Mouse (Mus musculus): ENCODE measurements around the gene Slco2a1.

The Slco2a1 gene

GRCm38 (mm10) chr9:103117495-103117894, 129.0 kb downstream of the Slco2a1 start:
- no peak for DNase-seq (ENCODE audit: low spot score in 2 of 2)

GRCm38 (mm10) chr9:103117951-103118350, 129.4 kb downstream of the Slco2a1 start:
- no peak for DNase-seq (ENCODE audit: low spot score in 2 of 2)

- DNase-seq (ENCODE audit: low spot score in 2 of 2) = no peak
These were observed 130.3 kb downstream of the Slco2a1 start for GRCm38 (mm10) chr9:103118651-103119275.

DNA sequence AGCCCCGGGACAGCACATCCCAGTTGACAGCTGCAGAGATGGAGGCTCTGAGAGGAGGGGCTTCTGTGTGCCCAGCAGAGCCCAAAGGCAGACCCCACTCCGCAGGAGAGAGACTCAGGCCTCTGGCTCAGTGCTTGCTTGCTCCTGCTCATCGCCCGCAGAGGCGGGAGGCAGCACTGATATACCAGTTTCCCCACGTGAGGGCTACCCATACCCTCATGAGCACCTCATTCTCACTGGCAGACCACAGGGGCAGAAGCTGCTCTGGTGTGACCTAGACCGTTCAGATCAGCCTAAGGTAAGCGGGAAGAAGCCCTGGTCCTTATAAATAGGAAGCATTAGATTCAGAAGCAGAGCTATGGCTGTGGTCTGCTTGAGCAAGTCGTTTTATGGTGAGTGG, 131.3 kb downstream of the Slco2a1 start:
- DNase-seq (ENCODE audit: low spot score in 2 of 2) = no peak

DNA sequence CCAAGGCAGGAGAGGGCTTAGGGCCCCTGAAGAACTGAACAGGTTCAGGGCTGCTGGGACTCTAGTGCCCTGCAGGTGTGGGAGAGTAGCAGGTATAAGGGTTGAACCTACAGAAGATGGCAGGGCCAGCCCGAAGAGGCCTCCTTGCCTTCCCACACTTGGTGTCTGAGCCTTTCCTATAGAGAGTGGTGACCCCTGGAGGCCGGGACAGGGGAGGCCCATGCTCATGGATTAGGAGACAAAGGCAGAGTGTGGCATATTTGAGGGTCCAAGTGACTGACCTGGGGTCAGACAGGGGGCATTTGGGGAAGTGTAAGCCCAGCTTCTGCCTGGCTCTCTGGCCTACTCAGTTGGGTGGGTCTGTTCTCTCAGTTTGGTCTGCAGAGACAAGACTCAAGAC, 131.7 kb downstream of the Slco2a1 start:
- no peak for DNase-seq (ENCODE audit: low spot score in 2 of 2)

DNA sequence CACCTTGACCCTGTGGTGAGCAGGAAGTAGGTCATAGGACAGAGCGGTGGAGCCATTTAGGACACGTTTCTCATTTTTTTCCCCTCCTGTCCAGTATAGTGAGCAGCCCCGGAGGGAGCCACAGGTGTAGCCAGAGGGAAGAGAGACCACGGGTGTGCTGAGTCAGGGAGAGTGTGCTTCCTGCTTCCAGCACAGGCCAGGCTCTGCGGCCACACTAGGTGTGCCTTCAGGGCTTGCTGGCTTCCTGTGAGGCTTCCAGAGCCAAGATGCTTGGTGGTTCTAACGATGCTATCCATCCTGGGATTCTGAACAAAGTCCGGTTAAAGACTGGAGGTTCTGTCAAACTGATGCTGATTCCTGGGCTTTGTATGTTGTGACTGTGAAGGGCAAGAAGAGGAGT, 133.0 kb downstream of the Slco2a1 start:
- no peak for DNase-seq (ENCODE audit: low spot score in 2 of 2)

DNA sequence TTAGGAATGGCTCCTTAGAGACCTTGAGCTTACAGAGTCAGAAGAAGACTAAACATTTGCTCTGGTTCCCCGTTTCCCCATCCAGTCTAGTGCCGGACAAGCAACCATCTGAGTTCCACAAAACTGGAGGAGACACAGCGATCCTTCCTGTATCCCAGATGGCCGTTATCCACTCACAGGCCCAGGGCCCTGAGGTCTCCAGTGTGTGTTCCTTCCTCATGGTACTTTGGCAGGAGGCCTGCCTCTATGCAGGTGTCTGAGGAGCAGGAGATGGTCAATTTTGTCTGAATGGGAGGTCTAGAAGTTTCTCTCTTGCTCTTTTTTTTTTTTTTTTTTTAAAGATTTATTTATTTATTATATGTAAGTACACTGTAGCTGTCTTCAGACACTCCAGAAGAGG, 136.2 kb downstream of the Slco2a1 start:
- no peak for DNase-seq (ENCODE audit: low spot score in 2 of 2)

DNA sequence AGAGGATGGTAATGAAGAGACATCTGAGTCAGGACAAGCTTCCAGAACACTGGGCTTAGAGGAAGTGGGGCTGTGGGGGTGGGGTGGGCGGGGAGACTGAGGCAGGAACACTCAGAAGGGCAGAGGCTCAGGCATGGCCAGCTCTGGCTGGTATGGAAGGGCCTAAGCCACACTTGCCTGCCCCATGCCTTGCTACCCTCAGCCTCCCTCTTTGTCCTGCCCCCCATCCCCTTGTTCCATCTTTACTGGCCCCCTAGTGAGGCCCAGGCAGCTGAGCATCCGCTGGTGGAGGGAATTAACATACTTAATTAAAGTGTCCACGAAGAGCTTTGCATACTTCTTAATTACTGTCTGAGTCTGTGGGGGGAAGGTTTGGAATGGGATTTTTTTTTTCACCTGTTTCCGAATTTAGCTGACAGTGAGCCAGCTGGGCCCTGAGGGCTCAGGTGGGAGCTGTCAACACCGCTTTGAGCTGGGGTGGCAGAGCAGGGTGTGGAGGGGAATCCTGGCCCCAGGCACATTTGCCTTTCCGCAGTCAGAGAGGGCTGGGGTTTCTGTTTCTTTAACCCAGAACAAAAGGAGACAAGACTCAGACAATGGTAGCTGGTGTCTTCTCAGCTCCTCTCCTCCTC, 145.1 kb downstream of the Slco2a1 start:
- no peak for DNase-seq (ENCODE audit: low spot score in 2 of 2)

DNA sequence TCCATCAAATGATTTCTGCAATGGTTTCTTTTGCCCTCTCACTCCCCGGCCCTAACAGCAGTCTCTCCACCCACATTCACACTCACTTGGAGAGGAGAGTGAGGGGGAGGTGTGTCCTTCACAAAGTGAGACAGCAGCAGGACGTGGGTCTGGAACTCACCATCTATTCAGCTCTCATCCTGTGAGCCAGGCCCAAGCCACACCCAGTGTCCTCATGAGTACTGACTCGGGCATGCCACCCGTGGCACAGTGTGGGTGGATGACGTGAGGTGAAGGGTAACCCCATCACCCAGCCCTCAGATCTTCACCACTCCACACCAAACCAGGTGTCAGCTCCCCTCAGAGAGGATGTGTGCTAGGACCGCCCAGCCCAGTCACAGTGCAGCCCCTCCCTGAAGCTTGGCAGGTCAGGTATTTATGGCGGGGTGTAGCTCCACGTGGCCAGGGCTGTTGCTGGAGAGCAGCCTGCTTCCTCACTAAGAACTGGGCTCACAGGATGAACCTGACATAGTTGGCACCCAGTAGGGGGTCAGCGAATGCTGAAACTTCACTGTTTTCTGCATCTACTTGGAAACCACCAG, 146.0 kb downstream of the Slco2a1 start:
- peak in 1 of 2 experiments; percentile 6 for DNase-seq (ENCODE audit: low spot score in 2 of 2)

DNA sequence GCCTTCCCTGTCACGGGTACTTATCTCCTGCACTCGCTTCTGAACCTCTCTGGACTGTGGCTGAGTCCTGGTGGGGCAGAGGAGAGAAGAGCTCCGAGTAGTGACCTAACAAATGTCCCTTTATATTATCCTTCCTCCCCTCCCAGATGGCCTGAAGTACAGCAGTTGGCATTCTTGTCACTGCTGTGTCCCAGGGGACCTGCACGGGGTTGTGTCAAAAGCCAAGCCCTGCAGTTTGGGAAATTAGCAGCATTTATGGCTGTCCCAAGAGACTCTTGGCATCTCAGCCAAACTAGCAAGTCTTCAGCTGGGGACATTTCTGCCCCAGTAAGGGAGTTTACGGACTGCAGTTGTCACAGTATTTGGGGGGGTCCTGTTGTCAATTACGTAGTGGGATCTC, 151.0 kb downstream of the Slco2a1 start:
- DNase-seq (ENCODE audit: low spot score in 2 of 2) = peak in 1 of 2 experiments; percentile 22

- no peak for DNase-seq (ENCODE audit: low spot score in 2 of 2)
These were observed 151.9 kb downstream of the Slco2a1 start for GRCm38 (mm10) chr9:103140384-103140783.

- no peak for DNase-seq (ENCODE audit: low spot score in 2 of 2)
These were observed 152.8 kb downstream of the Slco2a1 start for GRCm38 (mm10) chr9:103141266-103141665.

DNA sequence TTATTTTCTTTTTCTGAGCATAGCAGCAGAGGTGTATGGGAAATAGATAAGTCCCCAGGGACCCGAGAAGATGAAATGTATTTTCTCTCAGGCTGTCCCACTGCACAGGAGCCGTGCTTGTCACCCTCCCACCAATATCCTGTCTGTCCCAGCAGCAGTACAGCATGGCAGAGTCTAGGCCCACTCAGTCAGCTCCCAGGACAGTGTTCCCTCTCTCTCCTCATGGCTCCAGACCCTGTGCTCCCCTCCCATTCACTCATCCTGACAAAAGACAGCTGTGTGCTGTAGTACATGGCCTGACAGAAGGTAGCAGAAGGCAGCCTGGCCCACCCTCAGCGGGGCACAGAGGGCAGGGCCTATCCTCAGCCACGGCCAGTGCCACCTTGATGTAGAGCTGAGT, 155.4 kb downstream of the Slco2a1 start:
- DNase-seq (ENCODE audit: low spot score in 2 of 2) = no peak

DNA sequence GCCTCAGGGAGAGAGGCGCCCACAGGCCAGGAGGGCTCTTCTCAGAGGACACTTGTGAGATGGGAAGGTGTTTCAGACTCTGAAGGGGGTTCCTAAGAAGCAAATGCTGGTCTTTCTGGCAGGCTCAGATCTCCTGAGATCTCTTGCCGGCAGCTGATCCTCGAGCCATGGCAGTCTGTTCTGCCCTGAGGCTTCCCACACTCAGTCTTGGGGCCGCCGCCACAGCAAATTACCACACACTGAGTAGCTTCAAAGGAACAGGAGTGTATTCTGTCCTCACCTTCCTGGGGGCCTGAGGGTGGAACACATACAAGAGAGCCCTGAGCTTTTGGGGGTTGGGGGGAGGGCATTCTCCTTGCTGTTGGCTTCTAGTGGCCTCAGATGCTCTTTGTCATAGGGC, 156.8 kb downstream of the Slco2a1 start:
- no peak for DNase-seq (ENCODE audit: low spot score in 2 of 2)

All from urinary bladder, postnatal 36 days (tissue).